Mouse (Mus musculus) stomach, embryonic 16.5 days (tissue): Measurements from ENCODE around the gene Sspo. TPM values are rescaled to one million over a fixed set of nuclear protein-coding genes. Genes with fewer than 3 reads are reported as not detected.

ENCODE experiments used
- ATAC-seq: fragments of 200-750 bp; cut with Nextera tagmentation; 2 replicates; pipeline ENCODE4 v1.8.0; 2017; ENCODE audit warnings: moderate number of reproducible peaks, moderate TSS enrichment; ENCODE audit not compliant: insufficient read depth, low FRiP score
- H3K27ac ChIP-seq: fragments of 300-500 bp; sonication (generic); 2 replicates; pipeline ENCODE4 v1.5.1; 2014; ENCODE audit warnings: low read length
- H3K27me3 ChIP-seq: fragments of 300-500 bp; sonication (generic); 2 replicates; pipeline ENCODE4 v1.6.1; 2014; ENCODE audit warnings: low read length, control low read depth, mixed read lengths; ENCODE audit not compliant: control insufficient read depth, insufficient read depth
- H3K36me3 ChIP-seq: fragments of 300-500 bp; sonication (generic); 2 replicates; pipeline ENCODE4 v1.6.1; 2014; ENCODE audit warnings: low read length; ENCODE audit not compliant: control insufficient read depth, insufficient read depth
- H3K4me1 ChIP-seq: fragments of 300-500 bp; sonication (generic); 2 replicates; pipeline ENCODE4 v1.6.1; 2014; ENCODE audit warnings: low read length, control low read depth, mixed read lengths; ENCODE audit not compliant: control insufficient read depth, insufficient read depth
- H3K4me2 ChIP-seq: fragments of 300-500 bp; sonication (generic); 2 replicates; pipeline ENCODE4 v1.6.1; 2014; ENCODE audit warnings: low read depth, low read length, mixed read lengths
- H3K4me3 ChIP-seq: fragments of 300-500 bp; sonication (generic); replicated peaks from 2 replicates; pipeline ENCODE4 v1.5.1; 2014; ENCODE audit warnings: mild to moderate bottlenecking, low read length
- H3K9ac ChIP-seq: fragments of 300-500 bp; sonication (generic); 2 replicates; pipeline ENCODE4 v1.6.1; 2014; ENCODE audit warnings: low read length
- H3K9me3 ChIP-seq: fragments of 300-500 bp; sonication (generic); replicated peaks from 2 replicates; pipeline ENCODE4 v1.6.1; 2016; ENCODE audit warnings: low read length, control low read depth; ENCODE audit not compliant: control insufficient read depth
- WGBS: fragments of 180-500 bp; shearing (Covaris S2); extraction: QIAGEN DNeasy Blood & Tissue Kit; methylation state at CpG from one replicate; pipeline ENCODE4 v1.1.7; 2014; 5-methylcytosine and 5-hydroxymethylcytosine counted together
- polyA plus RNA-seq: library from polyadenylated mRNA; unstranded; fragments of >200 nt; fragmentation: Nextera tagmentation; extraction: Ambion mirVana; gene quantifications from 2 replicates; pipeline ENCODE4 v1.2.1, GENCODE M21; 2015

Gene Sspo
- polyA plus RNA-seq, 1 experiment from 2014 or later = 0.89 TPM

DNA sequence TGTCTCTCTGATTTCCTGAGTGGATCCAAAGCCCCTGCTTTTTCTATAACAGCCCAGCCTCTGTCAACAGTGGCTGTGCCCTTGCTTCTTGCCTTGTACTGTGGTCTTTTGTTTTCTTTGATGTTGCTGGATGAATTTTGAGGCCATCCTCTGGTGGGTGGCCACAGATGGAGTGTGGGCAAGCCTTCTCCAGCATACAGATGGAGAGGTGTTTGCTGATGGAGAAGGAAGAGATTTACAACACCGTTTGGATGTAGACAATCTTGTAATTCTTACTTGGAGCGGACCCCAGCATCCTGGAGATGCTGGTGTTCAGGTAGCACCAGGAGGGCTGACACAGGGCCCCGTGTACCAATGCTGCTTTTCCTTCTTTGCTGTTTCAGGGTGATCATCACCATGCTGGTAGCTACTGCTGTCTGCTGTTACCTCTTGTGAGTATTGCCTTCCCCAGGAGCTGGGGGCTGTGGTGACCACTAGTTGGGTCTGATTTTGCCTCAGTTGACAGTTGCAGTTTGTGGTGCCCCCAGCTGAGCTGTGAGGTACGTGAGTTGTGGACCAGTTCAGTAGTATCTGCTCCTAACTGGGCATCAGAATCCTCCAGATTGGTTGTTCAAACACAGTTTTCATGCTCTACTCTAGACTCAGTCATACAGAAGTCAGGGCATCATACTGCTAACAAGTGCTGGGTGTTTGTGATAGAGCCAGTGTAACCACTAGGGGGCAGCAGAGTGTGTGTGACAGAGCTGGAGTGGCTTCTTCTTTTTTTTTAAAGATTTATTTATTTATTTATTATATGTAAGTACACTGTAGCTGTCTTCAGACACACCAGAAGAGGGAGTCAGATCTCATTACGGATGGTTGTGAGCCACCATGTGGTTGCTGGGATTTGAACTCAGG is 91.1 kb downstream of the Sspo start:
- 75% methylated on average over 5 of the region's 5 CpGs for WGBS
- Histone ChIP-seq H3K9me3 (no peaks in the 10 kb centered on the region), H3K4me2 (no peak overlapping the region), H3K9ac (0 out of 2 replicates have a peak overlapping the region, but pooled peaks have one; percentile 20), H3K36me3 (no peaks in the 10 kb centered on the region), H3K27ac (no peak overlapping the region), H3K27me3 (no peaks in the 10 kb centered on the region), H3K4me3 (no peak overlapping the region), H3K4me1 (peaks cover 16% of the 10 kb centered on the region; the same call in 1 of the 2 replicates)
- ATAC-seq = no peak

DNA sequence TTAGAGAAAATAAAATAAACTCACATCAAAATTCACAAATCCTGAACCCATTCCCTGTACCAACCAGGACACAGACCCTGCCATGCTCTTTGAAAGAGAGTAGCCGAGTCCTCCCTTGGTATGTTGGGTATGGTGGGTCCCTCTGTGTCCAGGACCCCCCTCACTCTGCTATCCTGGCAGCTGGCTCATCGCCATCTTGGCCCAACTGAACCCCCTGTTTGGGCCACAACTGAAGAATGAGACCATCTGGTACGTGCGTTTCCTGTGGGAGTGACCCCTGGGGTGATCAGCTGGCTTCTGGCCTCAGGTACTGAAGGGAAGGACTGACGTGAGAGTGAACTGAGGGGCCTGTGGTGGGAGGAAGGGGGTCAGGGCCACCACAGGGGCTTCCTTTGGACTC is 91.8 kb downstream of the Sspo start:
- no peaks in the 10 kb centered on the region for H3K36me3 ChIP-seq
- ATAC-seq = no peak
- H3K4me2 ChIP-seq = no peak overlapping the region
- 65% methylated on average over 5 of the region's 5 CpGs for WGBS
- no peaks in the 10 kb centered on the region for H3K27me3 ChIP-seq
- no peak overlapping the region for H3K9ac ChIP-seq
- no peak overlapping the region for H3K27ac ChIP-seq
- H3K4me1 ChIP-seq = peaks cover 16% of the 10 kb centered on the region; the same call in 1 of the 2 replicates
- H3K4me3 ChIP-seq = no peak overlapping the region
- no peaks in the 10 kb centered on the region for H3K9me3 ChIP-seq

DNA sequence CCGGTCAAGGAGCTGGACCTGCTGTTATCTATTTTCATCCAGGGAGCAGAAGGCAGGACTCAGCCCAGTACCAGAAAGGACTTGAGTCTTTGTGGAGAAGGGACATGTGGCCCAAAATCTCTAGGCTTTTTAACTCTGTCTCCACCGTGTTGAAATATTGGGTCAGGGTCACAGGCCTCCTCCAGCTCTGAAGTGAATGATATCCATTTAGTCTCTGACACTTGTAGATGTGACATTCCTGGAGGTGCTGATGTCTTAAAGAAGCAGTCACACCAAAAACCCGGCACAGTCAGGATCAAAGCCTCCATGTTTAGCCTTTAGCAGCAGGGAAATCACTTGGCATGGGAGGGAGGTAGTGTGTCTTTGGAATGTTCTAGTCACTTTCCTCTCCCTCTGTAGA is 92.7 kb downstream of the Sspo start:
- ATAC-seq = no peak
- no peak overlapping the region for H3K9ac ChIP-seq
- WGBS = 42% methylated on average over 3 of the region's 3 CpGs
- no peak overlapping the region for H3K4me2 ChIP-seq
- H3K36me3 ChIP-seq = no peaks in the 10 kb centered on the region
- no peaks in the 10 kb centered on the region for H3K9me3 ChIP-seq
- peaks cover 16% of the 10 kb centered on the region; the same call in 1 of the 2 replicates for H3K4me1 ChIP-seq
- no peaks in the 10 kb centered on the region for H3K27me3 ChIP-seq
- H3K27ac ChIP-seq = no peak overlapping the region
- H3K4me3 ChIP-seq = no peak overlapping the region

DNA sequence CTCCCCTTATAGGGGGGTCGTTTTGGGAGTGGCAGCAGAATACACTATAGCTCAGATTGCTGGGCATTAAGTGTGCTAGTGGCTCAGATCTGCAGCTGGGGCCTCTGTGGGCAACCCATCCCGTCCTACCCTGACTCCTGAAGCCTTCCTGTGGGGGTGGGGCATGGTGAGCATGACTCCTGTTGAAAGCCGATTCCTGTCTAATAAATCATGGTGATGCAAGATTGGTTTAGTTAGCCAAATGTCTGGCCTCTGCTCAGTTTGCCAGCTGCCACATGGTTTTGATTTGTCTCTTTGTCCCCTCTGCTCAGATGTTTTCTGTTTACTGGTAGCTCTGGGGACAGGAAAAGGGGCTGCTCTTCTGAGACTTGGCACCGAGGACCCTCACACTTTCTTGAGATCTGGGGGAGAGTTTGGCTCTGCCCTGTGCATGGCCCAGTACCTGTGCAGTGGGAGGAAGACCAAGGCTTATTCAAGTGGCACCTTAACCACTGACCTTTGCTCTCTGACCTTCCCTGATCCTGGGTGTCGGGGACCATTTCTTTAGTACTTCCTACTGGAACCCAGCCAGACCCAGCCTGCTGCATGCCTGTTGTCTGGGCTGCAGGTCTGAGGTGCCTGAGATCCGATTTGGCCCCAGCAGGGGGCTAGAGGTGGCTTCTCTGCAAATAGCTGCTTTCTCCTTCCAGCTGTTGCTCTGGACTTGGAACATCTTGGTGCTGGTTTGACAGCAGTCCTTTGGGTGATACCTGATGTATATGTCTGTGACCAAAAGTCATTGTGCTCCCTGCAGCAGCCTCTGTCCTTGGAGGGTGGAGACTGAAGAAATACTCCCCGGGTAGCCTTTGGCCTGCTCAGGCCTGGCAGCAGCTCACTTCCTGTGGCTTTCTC is 93.8 kb downstream of the Sspo start:
- no peak for ATAC-seq
- WGBS = 25% methylated on average over 7 of the region's 7 CpGs
- no peak overlapping the region for H3K4me3 ChIP-seq
- no peaks in the 10 kb centered on the region for H3K9me3 ChIP-seq
- H3K4me1 ChIP-seq = peaks cover 16% of the 10 kb centered on the region; the same call in 1 of the 2 replicates
- H3K27me3 ChIP-seq = no peaks in the 10 kb centered on the region
- H3K9ac ChIP-seq = no peak overlapping the region
- H3K4me2 ChIP-seq = no peak overlapping the region
- no peak overlapping the region for H3K27ac ChIP-seq
- H3K36me3 ChIP-seq = no peaks in the 10 kb centered on the region

DNA sequence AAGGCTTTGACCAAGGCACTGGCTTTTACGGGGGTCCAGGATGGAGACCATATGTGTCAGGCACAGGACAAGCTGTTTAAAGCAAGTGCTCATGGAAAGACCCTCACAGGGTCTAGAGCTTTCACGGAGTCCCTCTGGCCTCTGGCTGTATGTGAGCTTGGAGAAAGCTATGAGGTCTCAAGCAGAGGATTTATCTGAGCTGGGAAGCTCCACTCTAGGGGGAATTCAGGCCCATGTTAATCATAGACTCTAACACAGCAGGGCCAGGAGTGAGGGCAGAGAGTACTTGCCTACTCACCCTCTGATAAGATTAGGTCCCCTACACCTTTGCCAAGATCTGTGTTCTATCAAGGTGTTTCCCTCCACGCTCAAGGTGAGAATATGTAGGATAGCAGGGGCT is 94.6 kb downstream of the Sspo start:
- Histone ChIP-seq H3K4me2 (no peak overlapping the region), H3K27me3 (no peaks in the 10 kb centered on the region), H3K9ac (no peak overlapping the region), H3K9me3 (no peaks in the 10 kb centered on the region), H3K4me1 (0 out of 2 replicates have a peak, but pooled peaks cover 9% of the 10 kb centered on the region), H3K27ac (no peak overlapping the region), H3K36me3 (no peaks in the 10 kb centered on the region), H3K4me3 (no peak overlapping the region)
- 77% methylated on average over 3 of the region's 3 CpGs for WGBS
- no peak for ATAC-seq

DNA sequence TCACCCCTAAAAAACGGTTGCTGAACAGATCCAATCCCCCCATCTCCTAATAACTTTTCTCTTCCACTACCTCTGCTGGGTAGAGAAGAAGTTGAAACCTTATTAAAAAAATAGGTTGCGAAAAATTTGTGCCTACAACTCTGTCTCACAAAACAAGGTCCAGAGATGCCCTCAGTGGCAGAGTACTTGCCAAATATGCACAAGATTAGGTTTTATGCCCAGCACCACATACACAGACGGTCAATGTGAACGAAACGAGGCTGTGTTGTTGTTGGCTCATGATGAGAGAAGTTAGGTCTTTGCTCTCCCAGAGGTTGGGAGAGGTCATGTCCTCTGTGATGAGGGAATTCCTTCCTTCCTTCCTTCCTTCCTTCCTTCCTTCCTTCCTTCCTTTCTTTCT is 97.2 kb downstream of the Sspo start:
- no peak overlapping the region for H3K4me2 ChIP-seq
- no peak for ATAC-seq
- 0 out of 2 replicates have a peak, but pooled peaks cover 7% of the 10 kb centered on the region for H3K4me1 ChIP-seq
- WGBS = 76% methylated on average over 5 of the region's 5 CpGs
- no peaks in the 10 kb centered on the region for H3K36me3 ChIP-seq
- H3K9me3 ChIP-seq = no peaks in the 10 kb centered on the region
- H3K27ac ChIP-seq = no peak overlapping the region
- no peak overlapping the region for H3K4me3 ChIP-seq
- no peak overlapping the region for H3K9ac ChIP-seq
- H3K27me3 ChIP-seq = no peaks in the 10 kb centered on the region

DNA sequence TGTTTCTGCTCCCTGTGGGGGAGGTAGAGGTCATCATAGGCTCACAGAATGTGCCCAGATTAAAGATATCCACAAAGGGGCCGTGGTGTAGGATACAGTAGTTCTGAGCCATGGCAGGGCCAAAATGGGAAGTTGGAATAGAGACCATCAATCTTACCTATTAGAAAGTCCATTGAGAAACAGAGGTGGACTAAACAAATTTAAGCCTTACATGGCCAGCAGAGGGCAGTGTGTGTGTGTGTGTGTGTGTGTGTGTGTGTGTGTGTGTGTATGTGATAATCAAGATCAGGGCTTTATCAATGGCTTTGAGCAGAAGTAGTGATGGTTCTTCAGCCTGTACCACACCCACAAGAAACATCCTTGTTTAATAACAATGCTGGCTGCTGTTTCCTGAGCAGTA is 98.2 kb downstream of the Sspo start:
- Histone ChIP-seq H3K4me3 (no peak overlapping the region), H3K36me3 (no peaks in the 10 kb centered on the region), H3K4me2 (no peak overlapping the region), H3K9me3 (no peaks in the 10 kb centered on the region), H3K4me1 (0 out of 2 replicates have a peak, but pooled peaks cover 7% of the 10 kb centered on the region), H3K9ac (no peak overlapping the region), H3K27me3 (no peaks in the 10 kb centered on the region), H3K27ac (no peak overlapping the region)
- no peak for ATAC-seq
- WGBS = 44% methylated on average over 1 of the region's 1 CpGs

DNA sequence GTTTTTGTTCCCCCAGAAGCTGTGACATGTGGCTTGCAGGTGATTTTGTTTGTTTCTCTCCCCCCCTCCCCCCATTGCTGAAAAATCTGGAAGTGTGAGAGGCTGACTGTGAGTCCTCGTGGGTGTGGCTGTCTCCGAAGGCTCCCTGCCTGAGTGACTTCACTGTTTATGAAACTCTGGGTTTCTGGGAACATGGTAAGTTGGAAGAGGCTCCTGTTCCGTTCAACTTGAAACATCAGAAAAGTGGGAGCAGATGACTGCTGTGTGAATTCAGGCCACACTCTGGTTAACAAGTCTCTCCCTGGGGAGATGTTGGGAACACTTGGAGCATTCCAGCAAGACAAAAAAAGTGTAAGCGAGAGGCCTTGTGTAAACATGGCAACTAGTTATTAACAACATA is 98.8 kb downstream of the Sspo start:
- Histone ChIP-seq H3K9ac (no peak overlapping the region), H3K36me3 (no peaks in the 10 kb centered on the region), H3K27ac (no peak overlapping the region), H3K27me3 (no peaks in the 10 kb centered on the region), H3K4me2 (no peak overlapping the region), H3K4me3 (no peak overlapping the region), H3K4me1 (0 out of 2 replicates have a peak, but pooled peaks cover 4% of the 10 kb centered on the region), H3K9me3 (no peaks in the 10 kb centered on the region)
- no peak for ATAC-seq
- 38% methylated on average over 4 of the region's 4 CpGs for WGBS

DNA sequence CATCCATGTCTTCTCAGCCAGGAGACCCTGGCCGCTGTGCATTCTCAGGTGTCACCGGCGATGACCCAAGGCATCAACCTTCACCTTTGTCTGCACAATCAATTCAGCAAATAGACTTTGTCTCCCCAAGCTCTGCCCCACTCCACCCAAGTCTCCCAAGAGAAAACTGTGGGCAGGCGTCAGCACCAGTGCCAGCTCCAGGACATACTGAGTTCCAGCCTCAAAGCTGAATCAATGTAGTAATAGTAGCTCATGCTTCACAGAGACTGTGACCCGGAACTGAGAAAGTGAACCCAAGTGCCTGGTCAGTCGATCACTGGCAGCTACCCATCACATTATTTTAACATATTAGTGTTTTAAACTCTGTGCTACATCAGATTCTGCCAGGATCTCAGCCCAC is 100.3 kb downstream of the Sspo start:
- Histone ChIP-seq H3K4me2 (no peak overlapping the region), H3K9ac (no peak overlapping the region), H3K4me3 (no peak overlapping the region), H3K36me3 (no peaks in the 10 kb centered on the region), H3K27me3 (no peaks in the 10 kb centered on the region), H3K27ac (no peak overlapping the region), H3K9me3 (no peaks in the 10 kb centered on the region), H3K4me1 (no peaks in the 10 kb centered on the region)
- 79% methylated on average over 6 of the region's 6 CpGs for WGBS
- ATAC-seq = no peak
